Mouse (Mus musculus) heart, embryonic 16.5 days (tissue): ENCODE data around the gene Eif4b. TPM values are rescaled to one million over a fixed set of nuclear protein-coding genes. Genes with fewer than 3 reads are reported as not detected.

Experiments
- ATAC-seq: fragments of 200-750 bp; cut with Nextera tagmentation; replicated peaks from 2 replicates; pipeline ENCODE4 v1.8.0; 2017; ENCODE audit warnings: moderate number of reproducible peaks; ENCODE audit not compliant: insufficient read depth, low FRiP score; ENCODE audit errors: extremely low read depth
- H3K27ac ChIP-seq: fragments of 300-500 bp; sonication (generic); 2 replicates; pipeline ENCODE4 v1.5.1; 2014; ENCODE audit warnings: mild to moderate bottlenecking, low read length, control low read depth, moderate library complexity
- H3K27me3 ChIP-seq: fragments of 300-500 bp; sonication (generic); 2 replicates; pipeline ENCODE4 v1.6.1; 2014; ENCODE audit warnings: low read length, mixed read lengths; ENCODE audit not compliant: control insufficient read depth, insufficient read depth
- H3K36me3 ChIP-seq: fragments of 300-500 bp; sonication (generic); 2 replicates; pipeline ENCODE4 v1.6.1; 2014; ENCODE audit not compliant: control insufficient read depth, insufficient read depth
- H3K4me1 ChIP-seq: fragments of 300-500 bp; sonication (generic); 2 replicates; pipeline ENCODE4 v1.6.1; 2014; ENCODE audit warnings: low read length, mixed read lengths; ENCODE audit not compliant: control insufficient read depth, insufficient read depth
- H3K4me2 ChIP-seq: fragments of 300-500 bp; sonication (generic); 2 replicates; pipeline ENCODE4 v1.6.1; 2014; ENCODE audit warnings: low read depth, mild to moderate bottlenecking, control low read depth, low read length
- H3K4me3 ChIP-seq: fragments of 300-500 bp; sonication (generic); 2 replicates; pipeline ENCODE4 v1.5.1; 2014; ENCODE audit warnings: mild to moderate bottlenecking, control low read depth, low read length
- H3K9ac ChIP-seq: fragments of 300-500 bp; sonication (generic); 2 replicates; pipeline ENCODE4 v1.6.1; 2014; ENCODE audit warnings: low read length, control low read depth
- H3K9me3 ChIP-seq: fragments of 300-500 bp; sonication (generic); replicated peaks from 2 replicates; pipeline ENCODE4 v1.6.1; 2016; ENCODE audit warnings: low read length; ENCODE audit not compliant: control insufficient read depth
- WGBS: fragments of 180-500 bp; shearing (Covaris S2); extraction: QIAGEN DNeasy Blood & Tissue Kit; methylation state at CpG from one replicate; pipeline ENCODE4 v1.1.7; 2014; 5-methylcytosine and 5-hydroxymethylcytosine counted together
- polyA plus RNA-seq: library from polyadenylated mRNA; unstranded; fragments of >200 nt; fragmentation: Nextera tagmentation; extraction: Ambion mirVana; gene quantifications from 2 replicates; pipeline ENCODE4 v1.2.1, GENCODE M21; 2015

The Eif4b gene
- polyA plus RNA-seq, 1 experiment from 2014 or later = 75.0 TPM

- Histone ChIP-seq H3K36me3 (peaks cover 94% of the 10 kb centered on the region), H3K4me1 (no peaks in the 10 kb centered on the region), H3K4me3 (no peak overlapping the region), H3K9ac (no peak overlapping the region), H3K27me3 (no peaks in the 10 kb centered on the region), H3K27ac (no peak overlapping the region), H3K4me2 (no peak overlapping the region), H3K9me3 (no peaks in the 10 kb centered on the region)
- 77% methylated on average over 12 of the region's 12 CpGs for WGBS
- 0 out of 2 replicates have a peak, but pooled peaks have one; percentile 19 for ATAC-seq
Observed at GRCm38 (mm10) chr15:102089914-102090585, 16.5 kb downstream of the Eif4b start.

GRCm38 (mm10) chr15:102091063-102091679 is 17.6 kb downstream of the Eif4b start:
- no peak overlapping the region for H3K4me3 ChIP-seq
- no peaks in the 10 kb centered on the region for H3K9me3 ChIP-seq
- WGBS = 74% methylated on average over 12 of the region's 12 CpGs
- no peak overlapping the region for H3K9ac ChIP-seq
- no peak overlapping the region for H3K4me2 ChIP-seq
- H3K27ac ChIP-seq = no peak overlapping the region
- no peaks in the 10 kb centered on the region for H3K27me3 ChIP-seq
- ATAC-seq = no peak
- H3K4me1 ChIP-seq = no peaks in the 10 kb centered on the region
- H3K36me3 ChIP-seq = peaks cover 94% of the 10 kb centered on the region

DNA sequence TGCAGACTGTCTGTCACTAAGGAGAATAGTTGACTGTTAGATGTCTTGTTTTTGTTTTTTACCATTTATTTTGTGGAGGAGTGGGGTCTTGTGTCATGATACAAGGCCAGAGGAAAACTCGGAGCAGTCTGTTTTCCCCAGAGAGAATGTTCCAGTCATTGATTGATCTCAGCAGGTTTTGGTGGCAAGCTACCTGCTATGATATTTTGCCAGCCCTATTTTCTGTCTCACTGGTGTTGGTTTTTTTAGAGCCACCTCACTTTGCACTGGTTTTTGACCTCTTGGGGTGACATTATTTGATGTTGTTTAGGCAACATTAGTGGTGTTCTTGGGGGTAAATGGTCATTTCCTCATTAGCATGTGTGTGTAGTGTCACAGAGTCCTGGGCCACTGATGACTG is 18.1 kb downstream of the Eif4b start:
- Histone ChIP-seq H3K4me1 (no peaks in the 10 kb centered on the region), H3K9me3 (no peaks in the 10 kb centered on the region), H3K36me3 (peaks cover 90% of the 10 kb centered on the region), H3K4me3 (no peak overlapping the region), H3K27me3 (no peaks in the 10 kb centered on the region), H3K9ac (no peak overlapping the region), H3K27ac (no peak overlapping the region), H3K4me2 (no peak overlapping the region)
- ATAC-seq = no peak
- 67% methylated on average over 1 of the region's 1 CpGs for WGBS

- H3K27me3 ChIP-seq = no peaks in the 10 kb centered on the region
- no peak overlapping the region for H3K4me3 ChIP-seq
- ATAC-seq = no peak
- 91% methylated on average over 4 of the region's 4 CpGs for WGBS
- peaks cover 87% of the 10 kb centered on the region for H3K36me3 ChIP-seq
- no peaks in the 10 kb centered on the region for H3K4me1 ChIP-seq
- H3K4me2 ChIP-seq = no peak overlapping the region
- no peak overlapping the region for H3K27ac ChIP-seq
- no peak overlapping the region for H3K9ac ChIP-seq
- H3K9me3 ChIP-seq = no peaks in the 10 kb centered on the region
Observed at GRCm38 (mm10) chr15:102092222-102092621, 18.6 kb downstream of the Eif4b start.

GRCm38 (mm10) chr15:102094157-102094556 is 20.6 kb downstream of the Eif4b start:
- Histone ChIP-seq H3K27ac (no peak overlapping the region), H3K4me3 (no peak overlapping the region), H3K4me1 (peaks cover 7% of the 10 kb centered on the region), H3K9me3 (no peaks in the 10 kb centered on the region), H3K27me3 (no peaks in the 10 kb centered on the region), H3K4me2 (no peak overlapping the region), H3K36me3 (peaks cover 71% of the 10 kb centered on the region), H3K9ac (no peak overlapping the region)
- 61% methylated on average over 2 of the region's 2 CpGs for WGBS
- no peak for ATAC-seq

- Histone ChIP-seq H3K36me3 (peaks cover 64% of the 10 kb centered on the region), H3K4me1 (peaks cover 15% of the 10 kb centered on the region), H3K9me3 (no peaks in the 10 kb centered on the region), H3K4me2 (no peak overlapping the region), H3K27me3 (no peaks in the 10 kb centered on the region), H3K4me3 (no peak overlapping the region), H3K9ac (no peak overlapping the region), H3K27ac (no peak overlapping the region)
- WGBS = 81% methylated on average over 16 of the region's 16 CpGs
- no peak for ATAC-seq
Observed at GRCm38 (mm10) chr15:102094988-102095387, 21.4 kb downstream of the Eif4b start.

DNA sequence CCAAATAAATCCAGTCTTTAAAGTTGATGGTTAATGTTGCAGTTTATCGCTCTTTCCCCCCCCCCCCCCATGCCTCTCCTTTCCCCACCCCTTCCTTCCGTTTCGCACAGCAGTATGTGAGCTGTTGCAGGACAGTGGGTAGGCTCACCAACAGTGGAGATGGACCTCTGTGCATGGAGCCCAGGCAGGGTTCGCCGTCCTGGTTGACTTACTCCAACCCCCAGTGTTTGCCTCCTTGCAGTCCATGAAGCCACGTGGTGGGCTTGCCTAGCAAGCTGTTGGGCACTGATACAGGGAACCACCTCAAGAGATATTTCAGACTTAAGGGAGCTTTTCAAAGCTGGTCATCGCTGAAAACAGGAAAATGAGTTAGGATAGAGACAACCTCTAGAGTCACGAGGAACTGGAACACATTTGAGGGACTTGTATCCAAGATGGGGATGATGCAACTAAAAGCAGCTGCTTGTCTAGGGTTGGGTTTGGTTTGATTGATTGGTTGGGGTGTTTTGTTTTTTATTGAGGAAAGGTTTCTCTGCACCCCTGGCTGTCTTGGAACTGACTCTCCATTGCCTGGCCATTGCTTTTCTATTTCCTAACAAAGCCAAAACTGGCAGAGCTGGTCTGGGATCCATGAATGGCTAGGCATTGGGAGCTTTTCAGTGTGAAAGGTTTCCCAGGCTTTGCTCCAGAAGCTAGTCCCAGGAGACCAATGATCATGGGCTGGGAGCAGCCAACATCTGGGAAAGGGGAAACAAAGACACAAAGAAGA is 23.8 kb downstream of the Eif4b start:
- no peak for ATAC-seq
- Histone ChIP-seq H3K9ac (no peak overlapping the region), H3K4me2 (no peak overlapping the region), H3K27ac (peak overlapping the region; percentile 0; the same call in 1 of the 2 replicates), H3K36me3 (peaks cover 40% of the 10 kb centered on the region), H3K27me3 (no peaks in the 10 kb centered on the region), H3K4me3 (no peak overlapping the region), H3K4me1 (peaks cover 34% of the 10 kb centered on the region), H3K9me3 (no peaks in the 10 kb centered on the region)
- 61% methylated on average over 8 of the region's 8 CpGs for WGBS

- Histone ChIP-seq H3K9me3 (no peaks in the 10 kb centered on the region), H3K27ac (peak overlapping the region; percentile 14; the same call in 1 of the 2 replicates), H3K4me1 (peaks cover 42% of the 10 kb centered on the region), H3K4me2 (no peak overlapping the region), H3K27me3 (no peaks in the 10 kb centered on the region), H3K9ac (no peak overlapping the region), H3K36me3 (peaks cover 33% of the 10 kb centered on the region), H3K4me3 (no peak overlapping the region)
- WGBS = 47% methylated on average over 5 of the region's 5 CpGs
- ATAC-seq = no peak
Observed at GRCm38 (mm10) chr15:102097991-102098555, 24.5 kb downstream of the Eif4b start.
